Mouse (Mus musculus): ENCODE measurements around the gene Vcl. TPM values are rescaled to one million over a fixed set of nuclear protein-coding genes. Genes with fewer than 3 reads are reported as not detected.

The Vcl gene
- polyA plus RNA-seq, 1 experiment = 76.3 TPM

GRCm38 (mm10) chr14:21074398-21075320 lies 145.5 kb downstream of the Vcl start:
- Histone ChIP-seq H3K4me1 (peaks cover 70% of the 10 kb centered on the region), H3K9me3 (no peaks in the 10 kb centered on the region), H3K27me3 (replicated peaks) (no peaks in the 10 kb centered on the region), H3K36me3 (replicated peaks; ENCODE audit: low read length) (no peaks in the 10 kb centered on the region), H3K4me3 (replicated peaks) (peak overlapping the region; percentile 100)
- no peak for TF ChIP-seq FLI1 (IDR thresholded peaks at IDR 0.05; ENCODE audit: low read length)
- no peak for TF ChIP-seq GATA1 (IDR thresholded peaks at IDR 0.05; ENCODE audit: borderline replicate concordance, low read length)

DNA sequence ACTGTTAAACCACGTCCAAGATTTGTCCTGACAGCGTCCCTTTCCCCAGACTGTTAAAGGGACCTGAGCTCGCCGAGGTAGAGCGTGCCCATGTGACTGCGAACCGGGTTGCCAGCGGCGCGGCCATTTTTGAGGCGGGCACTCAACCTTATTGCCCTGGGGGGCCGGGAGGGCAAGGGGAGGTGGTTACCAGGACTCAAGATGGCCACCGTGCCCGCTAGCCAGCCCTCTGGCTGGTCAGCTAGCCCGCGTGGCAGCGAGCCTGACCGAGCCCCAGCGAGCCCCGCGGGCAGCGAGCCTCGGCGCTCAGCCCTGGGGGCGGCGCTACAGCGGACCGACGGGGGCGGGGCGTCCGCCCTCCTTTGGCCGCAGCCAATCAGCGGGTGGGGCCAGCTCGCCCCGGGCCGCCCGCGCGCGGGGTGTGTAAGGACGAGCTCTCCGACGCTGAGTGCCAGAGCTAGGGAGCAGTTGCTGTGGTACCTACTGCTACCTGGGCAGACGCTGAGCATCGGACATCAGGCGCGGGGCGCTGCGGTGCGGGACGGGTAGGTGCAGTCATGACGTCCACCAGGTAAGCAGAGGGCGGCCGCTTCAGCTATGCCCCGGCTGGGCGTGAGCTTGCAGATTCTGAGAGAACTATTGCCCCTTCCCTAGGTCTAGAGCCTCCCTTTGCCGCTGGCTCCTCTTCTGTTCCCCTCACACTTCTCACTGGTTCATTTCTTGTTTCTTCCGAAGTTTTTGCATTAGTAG lies 146.7 kb downstream of the Vcl start:
- Histone ChIP-seq H3K36me3 (replicated peaks; ENCODE audit: low read length) (no peaks in the 10 kb centered on the region), H3K9me3 (no peaks in the 10 kb centered on the region), H3K4me3 (replicated peaks) (peak overlapping the region; percentile 100), H3K27me3 (replicated peaks) (no peaks in the 10 kb centered on the region), H3K4me1 (peaks cover 62% of the 10 kb centered on the region)
- no peak for TF ChIP-seq GATA1 (IDR thresholded peaks at IDR 0.05; ENCODE audit: borderline replicate concordance, low read length)
- no peak for TF ChIP-seq FLI1 (IDR thresholded peaks at IDR 0.05; ENCODE audit: low read length)

DNA sequence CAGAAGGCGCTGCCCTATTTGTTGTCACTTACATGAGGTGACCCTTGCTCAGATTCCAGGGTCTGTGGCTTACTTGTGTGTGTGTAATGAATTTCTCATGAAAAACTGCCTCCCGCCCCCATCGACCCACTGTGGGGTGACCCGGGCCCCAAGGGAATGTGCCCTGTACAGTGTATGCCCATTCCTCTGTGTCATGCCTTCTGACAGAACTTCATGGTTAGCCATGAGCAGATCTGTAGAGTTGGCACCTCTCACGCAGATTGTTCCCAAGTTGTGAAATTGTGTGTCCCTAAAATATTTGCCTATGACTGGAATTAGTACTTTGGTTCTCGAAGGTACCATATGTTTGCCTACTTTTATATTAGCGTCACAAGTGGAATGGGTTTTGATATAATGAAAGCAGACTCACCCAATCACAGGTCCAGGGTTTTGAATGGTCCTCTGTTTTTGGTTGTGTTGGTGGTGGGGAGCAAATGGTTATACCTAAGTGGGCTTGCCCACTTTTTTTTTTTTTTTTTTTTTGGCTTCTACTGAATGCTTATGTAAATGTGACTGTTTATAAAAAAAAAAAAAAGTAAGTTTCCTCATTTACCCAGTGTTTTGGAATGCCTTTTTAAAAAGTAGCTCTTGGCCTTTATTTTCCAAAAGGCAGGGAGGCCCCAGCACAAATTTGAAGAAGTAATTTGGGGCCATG lies 147.4 kb downstream of the Vcl start:
- H3K9me3 ChIP-seq = no peaks in the 10 kb centered on the region
- TF ChIP-seq GATA1 (IDR thresholded peaks at IDR 0.05; ENCODE audit: borderline replicate concordance, low read length) = no peak
- no peak for TF ChIP-seq FLI1 (IDR thresholded peaks at IDR 0.05; ENCODE audit: low read length)
- H3K4me3 ChIP-seq (replicated peaks) = peak overlapping the region; percentile 100
- no peaks in the 10 kb centered on the region for H3K36me3 ChIP-seq (replicated peaks; ENCODE audit: low read length)
- H3K27me3 ChIP-seq (replicated peaks) = no peaks in the 10 kb centered on the region
- peaks cover 62% of the 10 kb centered on the region for H3K4me1 ChIP-seq

- peak overlapping the region; percentile 84 for H3K4me3 ChIP-seq (replicated peaks)
- H3K27me3 ChIP-seq (replicated peaks) = no peaks in the 10 kb centered on the region
- peaks cover 69% of the 10 kb centered on the region for H3K4me1 ChIP-seq
These were observed 148.7 kb downstream of the Vcl start for GRCm38 (mm10) chr14:21077939-21078338.

DNA sequence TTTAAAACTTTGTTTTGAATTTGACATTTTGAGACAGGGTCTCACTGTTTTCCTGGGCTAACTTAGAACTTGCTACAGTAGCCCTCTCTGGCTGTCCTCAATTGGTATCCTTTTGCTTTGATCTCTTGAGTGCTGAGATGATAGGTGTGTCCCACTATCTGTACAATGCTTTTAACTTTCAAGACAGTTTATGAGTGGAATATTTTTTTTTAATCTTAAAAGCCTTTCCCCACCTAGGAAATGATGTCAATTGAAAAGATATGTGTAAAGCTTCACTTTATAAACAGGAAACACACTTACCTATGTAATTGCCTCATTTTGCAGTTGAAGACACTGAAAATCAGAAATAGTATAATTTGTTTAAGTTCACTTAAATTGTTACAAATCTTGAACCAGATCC lies 149.3 kb downstream of the Vcl start:
- Histone ChIP-seq H3K27me3 (replicated peaks) (no peaks in the 10 kb centered on the region), H3K36me3 (replicated peaks; ENCODE audit: low read length) (no peaks in the 10 kb centered on the region), H3K9me3 (no peaks in the 10 kb centered on the region), H3K4me3 (replicated peaks) (no peak overlapping the region), H3K4me1 (peaks cover 71% of the 10 kb centered on the region)
- TF ChIP-seq GATA1 (IDR thresholded peaks at IDR 0.05; ENCODE audit: borderline replicate concordance, low read length) (no peak), FLI1 (IDR thresholded peaks at IDR 0.05; ENCODE audit: low read length) (no peak)

More at GRCm38 (mm10) chr14:21077939-21078338, 148.7 kb downstream of the Vcl start:
- Histone ChIP-seq H3K36me3 (replicated peaks; ENCODE audit: low read length) (no peaks in the 10 kb centered on the region), H3K9me3 (no peaks in the 10 kb centered on the region)
- TF ChIP-seq FLI1 (IDR thresholded peaks at IDR 0.05; ENCODE audit: low read length) (no peak), GATA1 (IDR thresholded peaks at IDR 0.05; ENCODE audit: borderline replicate concordance, low read length) (no peak)

- peaks cover 62% of the 10 kb centered on the region for H3K4me1 ChIP-seq
- H3K27me3 ChIP-seq (replicated peaks) = no peaks in the 10 kb centered on the region
- H3K4me3 ChIP-seq (replicated peaks) = no peak overlapping the region
- no peak for TF ChIP-seq GATA1 (IDR thresholded peaks at IDR 0.05; ENCODE audit: borderline replicate concordance, low read length)
- TF ChIP-seq FLI1 (IDR thresholded peaks at IDR 0.05; ENCODE audit: low read length) = no peak
- peaks cover 3% of the 10 kb centered on the region for H3K36me3 ChIP-seq (replicated peaks; ENCODE audit: low read length)
- H3K9me3 ChIP-seq = no peaks in the 10 kb centered on the region
These were observed 153.6 kb downstream of the Vcl start for GRCm38 (mm10) chr14:21082823-21083222.

Other genes starting within 250 kb of the Vcl start
- 8.5 and 13.9 TPM in 2 replicates for gene Fut11, start 234.4 kb upstream of the Vcl start, polyA plus RNA-seq (2012; ENCODE audit: insufficient read depth, low replicate concordance)
- 4.5 and 7.2 TPM in 2 replicates for gene Chchd1, start 226.4 kb upstream of the Vcl start, polyA plus RNA-seq (2012; ENCODE audit: insufficient read depth, low replicate concordance)
- 73.4 and 150 TPM in 2 replicates for gene Zswim8, start 221.8 kb upstream of the Vcl start, polyA plus RNA-seq (2012; ENCODE audit: insufficient read depth, low replicate concordance)
- gene Ndst2, start 194.8 kb upstream of the Vcl start, polyA plus RNA-seq (2012; ENCODE audit: insufficient read depth, low replicate concordance) = 4.0 and 4.1 TPM in 2 replicates
- 11.9 and 12.1 TPM in 2 replicates for gene Camk2g, start 135.3 kb upstream of the Vcl start, polyA plus RNA-seq (2012; ENCODE audit: insufficient read depth, low replicate concordance)
- 0.35 TPM in 1 of 2 replicates, not detected in the other for gene Plau, start 92.7 kb upstream of the Vcl start, polyA plus RNA-seq (2012; ENCODE audit: insufficient read depth, low replicate concordance)
- 0.49 and 2.7 TPM in 2 replicates for gene Ap3m1, start 123.1 kb downstream of the Vcl start, polyA plus RNA-seq (2012; ENCODE audit: insufficient read depth, low replicate concordance)
- 2.1 TPM in 1 of 2 replicates, not detected in the other for gene Adk, start 123.2 kb downstream of the Vcl start, polyA plus RNA-seq (2012; ENCODE audit: insufficient read depth, low replicate concordance)